Mouse (Mus musculus) cerebellum, adult (tissue): ENCODE results near the gene Prex1.

Experiments
- ATAC-seq: cut with Nextera tagmentation; 2 replicates; pipeline ENCODE4 v1.9.2; 2017; ENCODE audit warnings: mild to moderate bottlenecking, moderate library complexity, mixed read lengths; ENCODE audit not compliant: insufficient number of reproducible peaks, low FRiP score, low TSS enrichment

Gene Prex1

GRCm38 (mm10) chr2:166691602-166692509 is 21.8 kb downstream of the Prex1 start:
- ATAC-seq: no peak; the same call in 1 of the 2 replicates

- no peak for ATAC-seq
Observed at GRCm38 (mm10) chr2:166686917-166687316, 26.7 kb downstream of the Prex1 start.

GRCm38 (mm10) chr2:166685824-166686223 is 27.8 kb downstream of the Prex1 start:
- ATAC-seq: no peak

- ATAC-seq: no peak
Observed at GRCm38 (mm10) chr2:166683885-166684544, 29.6 kb downstream of the Prex1 start.

GRCm38 (mm10) chr2:166682866-166683265 is 30.8 kb downstream of the Prex1 start:
- ATAC-seq: no peak

GRCm38 (mm10) chr2:166678959-166679759 is 34.5 kb downstream of the Prex1 start:
- ATAC-seq: no peak

GRCm38 (mm10) chr2:166676933-166677332 is 36.7 kb downstream of the Prex1 start:
- ATAC-seq: no peak

- no peak for ATAC-seq
Observed at GRCm38 (mm10) chr2:166676498-166676897, 37.1 kb downstream of the Prex1 start.

GRCm38 (mm10) chr2:166675588-166676444 is 37.8 kb downstream of the Prex1 start:
- ATAC-seq: no peak

GRCm38 (mm10) chr2:166674693-166675092 is 38.9 kb downstream of the Prex1 start:
- ATAC-seq: no peak

- ATAC-seq: no peak
Observed at GRCm38 (mm10) chr2:166673951-166674350, 39.7 kb downstream of the Prex1 start.

- no peak for ATAC-seq
Observed at GRCm38 (mm10) chr2:166672171-166672965, 41.3 kb downstream of the Prex1 start.

- no peak for ATAC-seq
Observed at GRCm38 (mm10) chr2:166671614-166672013, 42.0 kb downstream of the Prex1 start.

- ATAC-seq: no peak
Observed at GRCm38 (mm10) chr2:166671019-166671418, 42.6 kb downstream of the Prex1 start.

GRCm38 (mm10) chr2:166669922-166670321 is 43.7 kb downstream of the Prex1 start:
- no peak for ATAC-seq

GRCm38 (mm10) chr2:166667790-166668695 is 45.6 kb downstream of the Prex1 start:
- ATAC-seq: no peak

- no peak for ATAC-seq
Observed at GRCm38 (mm10) chr2:166666175-166666574, 47.5 kb downstream of the Prex1 start.
